Mouse (Mus musculus): ENCODE results near the gene Ezr.

DNA sequence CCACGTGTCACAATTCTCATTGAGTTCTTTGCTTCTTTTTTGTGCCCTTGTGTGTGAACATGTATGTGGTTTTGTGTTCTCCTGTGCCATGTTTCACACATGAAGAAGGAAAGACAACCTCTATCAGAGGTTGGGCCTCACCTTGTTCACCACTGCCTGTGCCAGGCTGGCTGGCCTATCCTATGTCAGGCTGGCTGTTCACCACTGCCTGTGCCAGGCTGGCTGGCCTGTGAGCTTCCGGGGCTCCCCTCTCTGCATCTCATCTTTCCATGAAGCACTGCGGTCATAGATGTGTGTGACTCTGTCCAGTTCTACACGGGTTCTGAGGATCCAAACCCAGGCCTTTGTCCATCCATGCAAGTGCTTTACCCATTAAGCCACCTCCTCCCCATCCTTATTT lies 4.7 kb upstream of the Ezr start:
- TF ChIP-seq CTCF (IDR thresholded peaks at IDR 0.05; ENCODE audit: insufficient read depth, low read length) (no peak), POLR2A (IDR thresholded peaks at IDR 0.05; ENCODE audit: borderline replicate concordance, extremely low read depth, low read depth, low read length) (no peak)

Data from lung, adult 2 months (tissue).